Mouse (Mus musculus) urinary bladder, postnatal 4 days (tissue): ENCODE results near the gene Dgkb.

Experiments
- DNase-seq, 2 experiments: peaks; one replicate each; pipeline ENCODE4 v3.0.0; 2021 to 2022; ENCODE audit warnings: low spot score in 2 of 2

Dgkb gene

DNA sequence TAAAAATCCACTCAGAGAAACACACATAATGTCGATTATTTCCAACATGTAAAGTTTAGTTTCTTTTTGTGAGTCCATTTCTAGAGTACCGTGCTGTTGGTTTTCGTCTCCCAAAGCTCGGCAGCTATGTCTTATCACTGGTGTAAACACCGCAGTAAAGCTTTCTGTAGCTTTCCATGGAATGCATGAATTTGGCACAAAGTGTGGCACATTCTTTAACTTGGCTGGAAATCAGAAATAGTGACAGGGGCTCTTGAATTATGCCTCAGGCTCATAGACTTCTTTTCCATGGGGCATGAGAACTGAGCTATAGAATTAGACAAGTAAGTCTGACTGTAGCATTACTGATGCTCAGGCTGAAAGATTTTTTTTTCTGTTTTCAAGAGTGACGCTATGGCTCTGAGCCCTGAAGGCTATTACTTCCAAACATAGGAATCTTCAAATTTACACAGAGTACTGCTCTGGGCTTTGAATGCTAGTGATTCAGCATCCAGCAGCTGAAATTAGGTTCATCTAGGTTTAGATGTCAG lies 179.0 kb downstream of the Dgkb start:
- DNase-seq = no peak

DNA sequence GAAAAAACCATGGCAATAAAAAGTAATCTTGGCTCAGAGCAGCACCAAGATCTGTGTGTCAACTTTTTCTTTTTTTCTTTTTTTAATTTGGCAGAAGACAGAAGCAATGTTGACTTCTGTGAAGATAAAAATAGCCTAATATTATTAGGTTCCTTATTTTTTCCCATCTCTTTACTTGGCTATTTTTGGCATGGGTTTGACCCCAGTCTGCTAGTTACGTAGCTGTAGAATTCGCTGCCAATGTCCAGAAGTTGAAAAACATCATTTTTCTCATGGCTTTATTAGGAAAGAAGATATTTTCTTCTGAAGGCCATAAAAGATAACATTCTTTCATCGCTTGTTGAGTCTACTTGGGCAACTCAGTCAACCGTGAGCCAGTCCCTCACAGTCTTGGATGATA lies 200.1 kb downstream of the Dgkb start:
- DNase-seq = no peak

- DNase-seq = no peak
These were observed 229.7 kb downstream of the Dgkb start for GRCm38 (mm10) chr12:38047256-38047655.

DNA sequence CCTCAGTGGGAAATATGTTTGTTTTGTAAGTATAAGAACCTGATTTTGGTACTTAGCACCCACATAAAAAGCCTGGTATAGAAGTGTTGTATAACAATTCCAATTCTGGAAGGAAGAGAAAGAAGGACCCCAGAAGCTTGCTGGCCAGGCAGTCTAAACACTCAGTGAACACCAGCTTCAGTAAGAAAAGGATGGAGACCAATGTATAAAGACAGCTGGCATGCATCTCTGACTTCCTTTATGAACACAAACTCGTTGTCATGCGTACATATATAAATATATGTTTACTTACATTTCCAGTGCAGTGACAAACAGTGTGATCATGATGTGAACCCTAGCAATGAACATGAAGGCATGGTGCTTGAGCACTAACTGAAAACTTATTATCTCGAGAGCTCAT lies 270.7 kb downstream of the Dgkb start:
- DNase-seq = no peak

DNA sequence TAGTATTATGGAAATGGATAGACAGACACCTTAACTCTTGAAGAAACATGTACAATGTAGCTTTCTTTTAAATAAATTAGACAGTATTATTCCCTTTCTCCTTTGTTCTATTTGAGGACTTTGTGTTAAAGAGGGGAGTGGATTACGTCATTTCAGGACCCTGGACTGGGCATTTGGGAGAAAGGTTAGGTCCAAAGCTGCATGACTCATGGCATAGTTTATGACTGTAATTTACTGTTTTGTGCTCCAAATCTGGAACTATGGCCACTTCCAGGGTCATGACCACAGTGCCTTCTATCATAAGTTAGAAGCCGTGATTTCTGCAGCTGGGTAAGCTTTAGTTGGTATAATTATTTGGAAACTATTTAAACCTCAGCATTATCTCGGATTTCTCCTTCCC lies 294.4 kb downstream of the Dgkb start:
- no peak for DNase-seq

- DNase-seq = no peak
These were observed 297.6 kb downstream of the Dgkb start for GRCm38 (mm10) chr12:38114990-38115615.

GRCm38 (mm10) chr12:38123524-38123923 lies 306.0 kb downstream of the Dgkb start:
- no peak for DNase-seq

DNA sequence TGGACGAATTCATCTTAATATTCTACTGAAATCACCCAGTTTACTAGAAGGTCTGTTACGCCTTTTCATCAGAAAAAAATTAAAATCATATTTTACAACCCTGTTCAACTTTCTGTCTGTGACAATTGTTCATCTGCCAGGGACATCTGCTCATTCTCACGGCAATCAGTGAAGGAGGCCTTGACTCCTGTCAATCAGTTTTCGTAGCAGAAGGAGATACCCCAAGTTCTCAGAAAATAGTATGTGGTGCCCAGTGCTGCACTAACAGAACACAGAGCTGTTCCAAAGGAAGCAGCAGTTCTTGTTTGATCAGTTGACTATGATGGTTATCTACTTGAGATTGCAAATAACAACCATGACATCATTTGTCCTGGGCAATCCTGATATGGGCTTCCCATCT lies 307.8 kb downstream of the Dgkb start:
- no peak for DNase-seq

DNA sequence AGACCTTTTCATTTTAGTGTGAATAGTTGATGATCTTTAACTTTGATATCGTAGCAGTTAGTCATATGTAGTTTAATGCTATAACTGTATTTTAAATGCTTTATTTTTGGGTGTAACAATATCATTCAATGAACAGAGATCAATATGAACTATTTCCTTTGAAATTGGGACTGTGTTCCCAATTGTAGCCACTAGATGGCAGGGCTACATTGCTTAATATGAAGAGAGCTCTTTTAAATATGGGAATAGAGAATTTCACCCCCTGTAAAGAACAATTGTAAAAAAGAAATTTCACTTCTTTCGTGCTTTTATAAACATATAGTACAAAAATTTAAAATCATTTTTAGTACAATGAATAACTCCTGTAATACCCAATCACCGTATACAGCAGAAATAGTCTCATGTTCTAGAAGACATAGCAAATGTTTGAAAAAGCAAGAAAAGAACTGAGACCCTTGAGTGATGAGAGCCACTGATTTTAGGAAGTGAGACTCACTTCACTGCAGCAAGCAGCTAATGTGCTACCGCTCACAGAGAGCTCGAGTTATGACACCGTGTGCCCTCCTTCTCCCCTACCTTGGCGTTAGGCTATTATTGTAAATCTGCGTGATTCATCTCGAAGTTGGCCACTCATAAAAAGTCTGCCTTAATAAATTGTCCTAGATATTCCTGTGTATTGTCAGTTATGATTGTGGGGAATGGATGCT lies 312.8 kb downstream of the Dgkb start:
- no peak for DNase-seq

GRCm38 (mm10) chr12:38136379-38136778 lies 318.9 kb downstream of the Dgkb start:
- no peak for DNase-seq

GRCm38 (mm10) chr12:38140039-38140438 lies 322.5 kb downstream of the Dgkb start:
- DNase-seq = no peak

DNA sequence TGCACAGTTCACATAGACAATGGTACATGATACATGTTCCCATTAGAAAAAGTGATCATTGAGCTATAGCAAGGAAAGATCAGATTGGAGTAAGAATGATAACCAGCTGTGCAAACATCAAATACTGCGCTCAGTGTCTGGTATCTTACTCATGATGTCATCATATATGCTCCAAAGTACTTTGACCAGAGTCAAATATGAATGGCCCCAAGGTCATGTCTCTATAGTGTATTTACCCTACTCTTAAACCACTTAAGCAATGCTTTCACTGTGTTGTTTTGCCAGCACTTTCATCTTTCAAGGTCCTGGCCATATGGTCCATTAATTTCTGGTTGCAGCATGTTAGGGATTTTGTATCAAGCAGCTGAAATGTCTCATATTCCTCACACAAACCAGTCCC lies 415.1 kb downstream of the Dgkb start:
- no peak for DNase-seq

DNA sequence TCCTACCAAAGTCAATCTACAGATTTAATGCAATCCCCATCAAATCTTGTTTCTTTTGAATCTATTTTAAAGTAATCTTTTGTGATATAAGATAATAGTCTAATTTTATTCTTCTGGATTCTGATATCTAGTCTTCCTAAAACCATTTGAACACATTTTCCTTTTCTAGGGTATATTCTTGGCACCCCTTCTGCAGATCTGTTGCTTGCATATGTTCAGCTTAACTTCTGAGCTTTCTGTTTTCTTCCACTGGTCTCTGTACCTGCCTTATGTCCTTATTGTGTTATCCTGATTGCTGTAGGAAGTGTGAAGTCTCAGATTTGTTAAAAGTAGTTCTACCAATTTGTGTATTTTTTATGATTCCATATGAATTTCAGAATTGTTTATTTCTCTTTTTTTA lies 451.3 kb downstream of the Dgkb start:
- DNase-seq = no peak

GRCm38 (mm10) chr12:38301497-38301896 lies 484.0 kb downstream of the Dgkb start:
- no peak for DNase-seq

- DNase-seq = no peak
These were observed 486.3 kb downstream of the Dgkb start for GRCm38 (mm10) chr12:38303841-38304240.

GRCm38 (mm10) chr12:38304245-38304644 lies 486.7 kb downstream of the Dgkb start:
- DNase-seq = no peak

- DNase-seq = no peak
These were observed 492.4 kb downstream of the Dgkb start for GRCm38 (mm10) chr12:38309885-38310284.

- no peak for DNase-seq
These were observed 510.3 kb downstream of the Dgkb start for GRCm38 (mm10) chr12:38327729-38328271.

DNA sequence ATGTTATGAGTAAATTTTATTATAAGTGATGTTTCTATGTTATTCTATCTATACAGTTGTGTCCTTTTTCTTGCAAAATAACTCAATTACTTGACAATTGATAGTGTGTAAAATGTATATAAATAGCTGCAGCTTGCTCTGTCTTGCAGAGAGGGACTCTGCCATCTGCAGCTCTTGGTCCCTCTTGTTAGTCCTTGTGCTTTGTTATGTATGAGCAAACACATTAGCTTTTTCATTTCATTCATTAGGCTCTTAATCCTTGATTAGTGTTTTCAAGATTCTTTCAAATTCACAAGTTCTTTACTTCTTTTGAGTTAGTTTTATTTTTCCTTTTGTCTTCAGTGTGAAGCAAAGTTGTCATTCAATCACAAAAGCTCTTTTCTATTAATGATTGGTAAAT lies 511.3 kb downstream of the Dgkb start:
- no peak for DNase-seq

GRCm38 (mm10) chr12:38342657-38343056 lies 525.1 kb downstream of the Dgkb start:
- DNase-seq = peak; percentile 24 to 60

DNA sequence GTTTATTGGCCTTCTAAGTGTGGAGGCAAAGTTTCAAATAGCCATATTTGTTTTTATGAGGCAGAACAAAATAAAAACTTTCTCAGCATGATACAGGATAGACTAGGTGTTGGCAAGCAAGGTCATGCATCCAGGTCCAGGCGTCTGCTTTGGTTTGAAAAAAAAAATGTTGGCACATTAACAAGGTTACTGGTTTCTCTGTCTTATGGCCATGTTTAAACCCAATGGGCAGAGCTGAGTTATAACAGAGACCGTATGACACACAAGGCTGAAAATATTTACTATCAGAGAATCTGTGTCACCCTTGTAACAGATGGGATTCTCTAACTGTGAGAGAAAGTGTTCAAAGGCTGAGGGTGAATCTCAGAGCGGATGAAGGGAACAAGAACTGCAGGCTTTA lies 535.0 kb downstream of the Dgkb start:
- DNase-seq = no peak

- DNase-seq = no peak
These were observed 538.9 kb downstream of the Dgkb start for GRCm38 (mm10) chr12:38356386-38356785.

- DNase-seq = no peak
These were observed 544.0 kb downstream of the Dgkb start for GRCm38 (mm10) chr12:38361491-38361890.
